Mouse (Mus musculus) cerebellum, adult 2 months (tissue): ENCODE measurements around the gene Slc24a2.

ENCODE experiments used
- CTCF ChIP-seq: fragments of 200-500 bp; IDR thresholded peaks from 2 replicates; pipeline ENCODE4 v1.5.1; 2011; ENCODE audit warnings: low read depth, mild to moderate bottlenecking, control low read depth, low read length, moderate library complexity, borderline replicate concordance; ENCODE audit not compliant: insufficient read depth
- POLR2A ChIP-seq: fragments of 200-500 bp; IDR thresholded peaks from 2 replicates; pipeline ENCODE4 v1.6.1; 2011; ENCODE audit warnings: low read length, control low read depth, borderline replicate concordance; ENCODE audit not compliant: insufficient read depth

DNA sequence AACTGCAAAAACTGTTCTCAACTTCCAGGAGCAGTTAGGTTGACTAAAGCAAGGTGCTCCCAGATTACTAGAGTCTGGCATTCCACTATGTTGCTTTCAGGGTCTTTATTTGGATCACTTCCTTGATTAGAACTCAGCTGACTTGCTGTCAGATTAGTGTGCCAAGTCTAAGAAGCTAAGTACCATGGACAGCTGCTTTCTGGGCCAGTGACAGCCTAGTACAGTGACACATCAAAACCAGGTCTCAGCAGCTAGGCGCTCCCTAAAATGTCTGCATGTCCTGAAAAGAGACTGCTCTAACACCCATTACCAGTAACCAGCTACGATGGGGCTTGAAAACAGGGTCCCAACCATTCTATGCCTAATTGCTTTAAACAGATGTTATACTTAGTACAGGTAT, 8.7 kb downstream of the Slc24a2 start:
- no peak for TF ChIP-seq CTCF
- TF ChIP-seq POLR2A, result no peak
